Comparison of ENCODE assay signal across 15 mouse cellular contexts in the genomic region with DNA sequence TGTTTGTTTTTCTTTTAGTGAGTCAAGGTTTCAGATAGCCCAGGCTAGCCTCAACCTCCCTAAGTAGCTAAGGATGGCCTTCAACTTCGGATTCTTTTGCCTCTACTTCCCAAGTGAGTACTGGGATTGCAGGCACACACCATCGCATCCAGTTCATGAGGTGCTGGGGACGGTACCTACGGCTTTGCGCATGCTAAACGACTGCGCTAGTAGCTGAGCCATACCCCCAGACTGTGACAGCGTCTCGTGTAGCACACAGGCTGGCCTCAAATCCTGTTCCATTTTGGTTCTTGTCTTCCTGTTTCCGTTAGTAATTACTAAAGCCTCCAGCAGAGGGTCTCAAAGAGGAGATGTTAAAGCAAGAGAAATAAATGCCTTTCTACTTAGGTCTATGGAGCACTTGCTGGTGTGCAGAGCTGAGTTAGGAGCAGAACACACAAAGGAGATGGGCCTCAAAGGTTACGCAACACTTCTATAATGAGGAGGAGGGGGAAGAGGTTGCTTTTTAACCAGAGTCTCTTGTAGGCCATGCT.
DNase-seq lines count a peak whose midpoint lies in the region; ATAC-seq and TF ChIP-seq lines count a peak whose summit lies in the region.
"Had no signal": no experiment of that assay in that cellular context is flagged by ENCODE, and none has a peak within 500 bp of the region (broad histone marks: within the 10 kb centered on the region; RNA-seq: fewer than 3 reads in every experiment).

No protein-coding gene starts in this region.

- no peaks in the 10 kb centered on the region for H3K4me1 ChIP-seq in kidney, postnatal 0 days (replicated peaks; ENCODE audit: insufficient read depth, low read length)
- peaks cover 45% of the 10 kb centered on the region for H3K4me1 ChIP-seq in hindbrain, embryonic 15.5 days (replicated peaks)
- H3K4me1 ChIP-seq in thymus, adult 2 months (replicated peaks; ENCODE audit: control insufficient read depth, insufficient read depth, low read length) = no peaks in the 10 kb centered on the region
- H3K4me1 ChIP-seq: heart, embryonic 15.5 days had no signal

- no peak for ATAC-seq in kidney, postnatal 0 days (replicated peaks; ENCODE audit: low FRiP score, low read depth)
- ATAC-seq in hindbrain, embryonic 15.5 days (ENCODE audit: low FRiP score, low read depth) = no peak

- TF ChIP-seq CTCF in kidney, postnatal 0 days (IDR thresholded peaks at IDR 0.05; ENCODE audit: low read depth) = peak; percentile 57
- no peak for TF ChIP-seq CTCF in thymus, adult 2 months (IDR thresholded peaks at IDR 0.05; ENCODE audit: borderline replicate concordance, control insufficient read depth, extremely low read depth, insufficient read depth, low read length, poor library complexity)

- intact Hi-C loops in left cerebral cortex, postnatal 14 days (cut with DNase I) = no loop called here

- no peak overlapping the region for H3K4me2 ChIP-seq in kidney, postnatal 0 days (ENCODE audit: low read length)
- no peak overlapping the region for H3K4me2 ChIP-seq in hindbrain, embryonic 15.5 days
- H3K4me2 ChIP-seq: heart, embryonic 15.5 days had no signal

- DNase-seq in embryo, embryonic 10.5 days (ENCODE audit: low spot score) = peak; percentile 49
- DNase-seq in embryo, embryonic 9.5 days (ENCODE audit: extremely low spot score) = no peak
- DNase-seq in kidney, postnatal 0 days (ENCODE audit: low spot score) = peak; percentile 63
- no peak for DNase-seq in kidney, postnatal 36 days
- peak; percentile 46 for DNase-seq in MN1 (ENCODE audit: low spot score)
- DNase-seq in left cerebral cortex, postnatal 14 days (ENCODE audit: low spot score in 2 of 2) = no peak
- no peak for DNase-seq in thymus, adult 2 months
- DNase-seq: cerebellum, adult 9-10 months; gastrocnemius, postnatal 25 days; kidney, adult 2 months; layer of hippocampus, adult 9-11 months; right cerebral cortex, adult 18-20 months; thymus, adult 18-20 months had no signal

- no peaks in the 10 kb centered on the region for H3K27me3 ChIP-seq in kidney, postnatal 0 days (ENCODE audit: insufficient read depth, low read length)
- no peaks in the 10 kb centered on the region for H3K27me3 ChIP-seq in hindbrain, embryonic 15.5 days
- H3K27me3 ChIP-seq in thymus, adult 2 months (ENCODE audit: control insufficient read depth, insufficient read depth, low read length) = no peaks in the 10 kb centered on the region
- H3K27me3 ChIP-seq: heart, embryonic 15.5 days had no signal

- no peak overlapping the region for H3K9ac ChIP-seq in kidney, postnatal 0 days (ENCODE audit: low read depth, low read length)
- no peak overlapping the region for H3K9ac ChIP-seq in hindbrain, embryonic 15.5 days
- H3K9ac ChIP-seq: heart, embryonic 15.5 days had no signal

- WGBS in kidney, postnatal 0 days = 72% methylated on average over 11 of the region's 11 CpGs
- WGBS in hindbrain, embryonic 15.5 days = 39% methylated on average over 11 of the region's 11 CpGs
- 87% methylated on average over 11 of the region's 11 CpGs for WGBS in thymus, adult 2 months

- H3K9me3 ChIP-seq in kidney, postnatal 0 days (replicated peaks; ENCODE audit: low read length) = no peaks in the 10 kb centered on the region
- H3K9me3 ChIP-seq in hindbrain, embryonic 15.5 days = no peaks in the 10 kb centered on the region
- H3K9me3 ChIP-seq: heart, embryonic 15.5 days had no signal

- no peak overlapping the region for H3K4me3 ChIP-seq in kidney, postnatal 0 days (replicated peaks; ENCODE audit: low read depth, low read length)
- no peak overlapping the region for H3K4me3 ChIP-seq in hindbrain, embryonic 15.5 days
- H3K4me3 ChIP-seq in thymus, adult 2 months (ENCODE audit: control insufficient read depth, insufficient read depth, low read length) = no peak overlapping the region
- H3K4me3 ChIP-seq: heart, embryonic 15.5 days had no signal

- no peaks in the 10 kb centered on the region for H3K36me3 ChIP-seq in kidney, postnatal 0 days (ENCODE audit: insufficient read depth, low read length)
- H3K36me3 ChIP-seq in hindbrain, embryonic 15.5 days = no peaks in the 10 kb centered on the region
- H3K36me3 ChIP-seq in thymus, adult 2 months (ENCODE audit: control insufficient read depth, insufficient read depth, low read length) = no peaks in the 10 kb centered on the region
- H3K36me3 ChIP-seq: heart, embryonic 15.5 days had no signal

- no peak for TF ChIP-seq POLR2A in thymus, adult 2 months (IDR thresholded peaks at IDR 0.05; ENCODE audit: control insufficient read depth, extremely low read depth, insufficient read depth, low read length, poor library complexity)

- no peak overlapping the region for H3K27ac ChIP-seq in kidney, postnatal 0 days
- peak overlapping the region; percentile 70 for H3K27ac ChIP-seq in hindbrain, embryonic 15.5 days (replicated peaks)
- H3K27ac ChIP-seq in thymus, adult 2 months (ENCODE audit: control insufficient read depth, insufficient read depth, low read length) = no peak overlapping the region
- H3K27ac ChIP-seq: heart, embryonic 15.5 days had no signal

Comparison
In these comparisons a context has a peak if more than half of its experiments do, and no peak if none do; other contexts are left out.
1. DNase-seq: peak in embryo, embryonic 10.5 days (single experiment), kidney, postnatal 0 days (single experiment) and MN1 (single experiment); none in embryo, embryonic 9.5 days (single experiment), kidney, postnatal 36 days (0 of 2), left cerebral cortex, postnatal 14 days (0 of 2) and thymus, adult 2 months (single experiment).